Mouse (Mus musculus): ENCODE results near the gene A730046J19Rik.

The A730046J19Rik gene

GRCm38 (mm10) chrX:144153523-144153922 lies at the start of gene A730046J19Rik:
A730046J19Rik (plus strand) TSS chrX:144153695.
- DNase-seq (ENCODE audit: low read depth, low spot score) = no peak

- DNase-seq (ENCODE audit: low read depth, low spot score) = no peak
Measured at GRCm38 (mm10) chrX:144104619-144105416, 48.7 kb upstream of the A730046J19Rik start.

- no peak for DNase-seq (ENCODE audit: low read depth, low spot score)
Measured at GRCm38 (mm10) chrX:144136281-144136680, 17.2 kb upstream of the A730046J19Rik start.

DNA sequence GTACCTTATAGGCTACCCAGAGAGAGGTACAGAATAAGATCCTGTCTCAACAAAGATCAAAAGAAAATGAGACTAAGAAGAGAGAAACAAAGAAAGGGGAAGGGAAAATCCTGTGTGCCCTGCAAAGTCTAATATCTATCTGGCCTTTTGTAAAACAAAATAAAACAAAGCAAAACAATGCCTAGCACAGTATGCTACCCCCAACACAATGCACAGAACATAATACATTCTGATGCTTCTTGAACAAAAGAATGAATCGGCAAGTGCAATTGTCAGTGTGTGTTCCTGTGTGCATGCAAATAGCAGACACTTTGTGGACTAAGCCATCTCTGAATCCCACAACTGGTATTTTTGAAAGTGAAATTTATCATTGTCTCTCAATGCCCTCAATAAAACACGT lies 3.5 kb upstream of the A730046J19Rik start:
- DNase-seq (ENCODE audit: low read depth, low spot score) = no peak

GRCm38 (mm10) chrX:144154111-144154510 lies 616 bp downstream of the A730046J19Rik start:
- DNase-seq (ENCODE audit: low read depth, low spot score) = no peak

- DNase-seq (ENCODE audit: low read depth, low spot score) = no peak
Measured at GRCm38 (mm10) chrX:144162936-144163335, 9.4 kb downstream of the A730046J19Rik start.

Data from CD4-positive helper T cell, adult 2 months (primary cell).